Mouse (Mus musculus) telencephalon, adult 2 months (tissue): ENCODE measurements around the gene Wdr93.

Experiments
- DNase-seq: peaks from one replicate; pipeline ENCODE4 v3.0.0-alpha.2; 2011; ENCODE audit warnings: low read depth, low spot score

Gene Wdr93

DNA sequence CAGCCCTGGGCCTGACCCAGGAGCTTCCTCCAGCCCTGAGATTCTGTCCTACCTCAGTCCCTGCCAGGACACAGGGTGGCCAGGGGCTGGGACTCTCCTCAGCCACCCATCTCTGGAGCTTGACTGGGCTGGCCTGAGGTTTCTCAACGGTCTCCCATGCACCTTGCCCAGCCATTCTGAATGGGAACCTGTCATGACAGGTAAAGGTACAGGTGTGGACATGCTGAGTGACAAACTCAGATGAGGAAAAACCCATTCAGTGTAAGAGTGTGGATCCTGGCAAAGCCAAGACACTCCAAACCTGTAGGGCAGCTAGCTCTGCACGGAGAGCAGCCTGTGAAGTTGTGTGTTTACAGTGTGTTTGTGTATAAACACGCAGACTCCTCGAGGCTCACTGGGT, 57.4 kb downstream of the Wdr93 start:
- no peak for DNase-seq

DNA sequence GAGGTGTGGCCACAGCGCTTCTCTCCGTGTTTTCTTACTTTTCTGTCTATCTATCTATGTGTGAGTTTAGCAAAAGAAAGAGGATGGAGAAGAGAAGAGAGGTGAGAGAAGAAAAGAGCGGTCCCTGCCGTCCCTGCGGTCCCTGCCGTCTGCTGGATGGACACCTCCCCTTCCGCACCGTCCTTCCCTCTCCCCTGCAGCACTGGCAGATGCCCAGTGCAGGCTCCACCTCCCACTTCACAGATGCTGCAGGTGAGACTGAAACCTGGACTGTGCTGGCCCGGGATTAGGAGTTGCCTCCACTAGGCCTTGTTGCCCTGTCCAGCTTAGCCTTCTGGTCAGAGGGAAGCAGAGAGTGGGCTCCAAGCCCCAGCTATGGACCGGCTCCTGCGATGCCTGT, 58.4 kb downstream of the Wdr93 start:
- DNase-seq, result no peak

GRCm38 (mm10) chr7:79802037-79802436, 59.1 kb downstream of the Wdr93 start:
- DNase-seq, result no peak

GRCm38 (mm10) chr7:79803887-79804286, 60.9 kb downstream of the Wdr93 start:
- DNase-seq, result no peak

GRCm38 (mm10) chr7:79808561-79808960, 65.6 kb downstream of the Wdr93 start:
- DNase-seq, result no peak

- DNase-seq, result no peak
Measured at GRCm38 (mm10) chr7:79810611-79811506, 67.9 kb downstream of the Wdr93 start, which contains the start of gene Mesp2. TSS of gene Mesp2 (plus strand) at chr7:79810727.

GRCm38 (mm10) chr7:79813409-79813808, 70.4 kb downstream of the Wdr93 start:
- no peak for DNase-seq

GRCm38 (mm10) chr7:79818321-79818720, 75.4 kb downstream of the Wdr93 start:
- DNase-seq, result no peak

- no peak for DNase-seq
Measured at GRCm38 (mm10) chr7:79819515-79819914, 76.6 kb downstream of the Wdr93 start.

GRCm38 (mm10) chr7:79819996-79820395, 77.0 kb downstream of the Wdr93 start:
- no peak for DNase-seq

DNA sequence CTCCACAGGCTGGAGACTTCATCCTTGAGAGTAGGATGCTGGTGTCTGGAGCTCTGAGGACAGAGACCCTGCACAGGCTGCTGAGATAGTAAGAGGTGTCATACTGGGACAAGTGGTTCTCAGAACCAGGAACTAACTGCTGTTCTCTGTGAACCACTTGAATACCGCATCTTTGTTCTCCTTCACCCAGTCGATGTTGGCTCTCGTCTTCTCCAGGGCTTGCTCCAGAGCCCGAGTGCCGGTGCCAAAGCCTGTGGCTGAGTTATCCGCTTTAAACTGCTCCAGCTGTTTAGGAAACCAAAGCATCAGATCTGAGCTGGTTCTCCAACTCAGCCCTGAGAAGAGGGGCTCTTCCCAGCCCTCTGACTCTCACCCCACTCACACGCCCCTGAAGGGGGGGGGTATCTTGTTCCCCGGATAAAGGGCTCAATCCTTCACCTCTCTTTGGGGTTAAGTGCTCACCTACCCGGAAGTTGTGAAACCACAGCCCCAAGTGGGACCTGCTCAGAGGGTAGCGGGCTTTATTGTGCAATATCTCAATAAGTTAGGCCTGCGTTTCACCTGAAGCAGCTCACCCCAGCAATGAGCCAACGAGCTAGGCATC, 79.2 kb downstream of the Wdr93 start:
- no peak for DNase-seq

GRCm38 (mm10) chr7:79828341-79828740, 85.4 kb downstream of the Wdr93 start:
- no peak for DNase-seq

GRCm38 (mm10) chr7:79831145-79831544, 88.2 kb downstream of the Wdr93 start:
- DNase-seq, result no peak

DNA sequence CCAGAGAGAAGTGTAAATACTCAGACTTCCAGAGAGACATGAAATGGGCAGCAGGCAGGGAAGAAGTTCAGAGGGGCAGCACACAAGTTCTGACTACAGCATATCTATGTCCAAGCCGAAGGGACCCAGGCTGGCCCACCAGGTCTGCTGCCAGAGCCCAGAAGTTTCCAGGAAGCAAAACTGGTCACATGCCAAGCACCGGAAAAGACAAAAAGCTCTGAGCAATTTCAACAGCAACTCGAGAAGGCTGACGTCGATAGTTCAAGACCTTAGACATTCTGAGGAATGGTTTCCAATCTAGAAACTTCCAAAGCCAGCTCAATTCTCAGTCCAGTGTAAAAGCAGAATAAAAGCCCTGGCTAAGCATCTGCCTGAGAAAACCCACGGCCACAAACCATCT, 88.6 kb downstream of the Wdr93 start:
- no peak for DNase-seq

DNA sequence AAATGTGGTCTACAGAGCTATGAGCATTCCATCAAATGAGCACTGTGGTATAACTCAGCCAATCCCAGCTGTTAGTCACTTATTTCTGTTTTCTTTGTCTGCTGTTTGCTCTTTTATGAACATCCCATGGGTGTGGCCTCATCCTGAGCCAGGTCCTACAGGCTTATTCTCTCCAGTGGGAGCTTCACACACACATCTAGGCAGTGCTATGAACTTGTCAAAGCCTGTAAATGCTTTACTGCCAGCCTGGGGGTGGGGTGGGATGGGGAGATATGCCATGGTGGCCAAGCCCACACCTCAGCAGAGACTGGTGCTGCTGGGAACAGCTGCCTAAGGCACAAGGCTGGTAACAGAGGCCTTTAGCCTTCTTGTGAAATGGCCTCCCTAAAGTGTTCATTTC, 90.0 kb downstream of the Wdr93 start:
- DNase-seq, result no peak

GRCm38 (mm10) chr7:79835196-79835595, 92.2 kb downstream of the Wdr93 start:
- no peak for DNase-seq
